Mouse (Mus musculus) liver, postnatal 0 days (tissue): ENCODE results near the gene Cry2. TPM values are rescaled to one million over a fixed set of nuclear protein-coding genes. Genes with fewer than 3 reads are reported as not detected.

ENCODE experiments used
- ATAC-seq: fragments of 200-750 bp; cut with Nextera tagmentation; 2 replicates; pipeline ENCODE4 v1.8.0; 2017; ENCODE audit warnings: mild to moderate bottlenecking, moderate library complexity
- DNase-seq: peaks from one replicate; pipeline ENCODE4 v3.0.0-alpha.2; 2016
- H3K27ac ChIP-seq: fragments of 300-500 bp; sonication (generic); 2 replicates; pipeline ENCODE4 v1.5.1; 2014; ENCODE audit warnings: antibody characterized with exemption, moderate library complexity, mild to moderate bottlenecking, low read depth
- H3K27me3 ChIP-seq: fragments of 300-500 bp; sonication (generic); 2 replicates; pipeline ENCODE4 v1.6.1; 2014; ENCODE audit warnings: low read length, control low read depth, mixed read lengths; ENCODE audit not compliant: insufficient read depth
- H3K36me3 ChIP-seq: fragments of 300-500 bp; sonication (generic); replicated peaks from 2 replicates; pipeline ENCODE4 v1.6.1; 2014; ENCODE audit warnings: mild to moderate bottlenecking, control low read depth, low read length, moderate library complexity, mixed read lengths; ENCODE audit not compliant: insufficient read depth
- H3K4me1 ChIP-seq: fragments of 300-500 bp; sonication (generic); 2 replicates; pipeline ENCODE4 v1.6.1; 2014; ENCODE audit warnings: antibody characterized with exemption, mild to moderate bottlenecking, control low read depth; ENCODE audit not compliant: insufficient read depth
- H3K4me2 ChIP-seq: fragments of 300-500 bp; sonication (generic); 2 replicates; pipeline ENCODE4 v1.6.1; 2014; ENCODE audit warnings: low read depth, mild to moderate bottlenecking, low read length, moderate library complexity, mixed read lengths
- H3K4me3 ChIP-seq: fragments of 300-500 bp; sonication (generic); 2 replicates; pipeline ENCODE4 v1.5.1; 2014; ENCODE audit warnings: low read depth, low read length
- H3K9ac ChIP-seq: fragments of 300-500 bp; sonication (generic); replicated peaks from 2 replicates; pipeline ENCODE4 v1.6.1; 2014; ENCODE audit warnings: mild to moderate bottlenecking, moderate library complexity
- H3K9me3 ChIP-seq: fragments of 300-500 bp; sonication (generic); 2 replicates; pipeline ENCODE4 v1.6.1; 2016; ENCODE audit warnings: mild to moderate bottlenecking, control low read depth, low read length, mixed read lengths
- CTCF ChIP-seq: sonication (generic); IDR thresholded peaks from 2 replicates; pipeline ENCODE4 v1.5.1; 2016; ENCODE audit warnings: antibody characterized with exemption, low read depth
- EP300 ChIP-seq: IDR thresholded peaks from 2 replicates; pipeline ENCODE4 v1.6.1; 2016; ENCODE audit warnings: antibody characterized with exemption, low read depth, mild to moderate bottlenecking
- WGBS: fragments of 180-500 bp; shearing (Covaris S2); extraction: QIAGEN DNeasy Blood & Tissue Kit; methylation state at CpG from one replicate; pipeline ENCODE4 v1.1.7; 2014; ENCODE audit not compliant: insufficient replicate concordance; 5-methylcytosine and 5-hydroxymethylcytosine counted together
- polyA plus RNA-seq: library from polyadenylated mRNA; unstranded; fragments of >200 nt; fragmentation: Nextera tagmentation; extraction: Ambion mirVana; gene quantifications from 2 replicates; pipeline ENCODE4 v1.2.1, GENCODE M21; 2015

The Cry2 gene
- polyA plus RNA-seq, 1 experiment from 2014 or later: 11.9 TPM

GRCm38 (mm10) chr2:92475711-92476110 lies 41.9 kb upstream of the Cry2 start:
- Histone ChIP-seq H3K9me3 (0 out of 2 replicates have a peak, but pooled peaks cover 2% of the 10 kb centered on the region), H3K27ac (no peak overlapping the region), H3K4me3 (no peak overlapping the region), H3K27me3 (no peaks in the 10 kb centered on the region), H3K4me2 (no peak overlapping the region), H3K4me1 (no peaks in the 10 kb centered on the region), H3K9ac (no peak overlapping the region), H3K36me3 (no peaks in the 10 kb centered on the region)
- TF ChIP-seq EP300 (no peak), CTCF (no peak)
- no peak for DNase-seq
- WGBS: 75% methylated on average over 2 of the region's 2 CpGs
- ATAC-seq: no peak

GRCm38 (mm10) chr2:92474920-92475319 lies 41.1 kb upstream of the Cry2 start:
- 66% methylated on average over 3 of the region's 3 CpGs for WGBS
- Histone ChIP-seq H3K9ac (no peak overlapping the region), H3K27ac (no peak overlapping the region), H3K36me3 (no peaks in the 10 kb centered on the region), H3K4me3 (no peak overlapping the region), H3K27me3 (no peaks in the 10 kb centered on the region), H3K4me1 (no peaks in the 10 kb centered on the region), H3K4me2 (no peak overlapping the region), H3K9me3 (0 out of 2 replicates have a peak, but pooled peaks cover 2% of the 10 kb centered on the region)
- no peak for DNase-seq
- ATAC-seq: no peak
- TF ChIP-seq EP300 (no peak), CTCF (no peak)

DNA sequence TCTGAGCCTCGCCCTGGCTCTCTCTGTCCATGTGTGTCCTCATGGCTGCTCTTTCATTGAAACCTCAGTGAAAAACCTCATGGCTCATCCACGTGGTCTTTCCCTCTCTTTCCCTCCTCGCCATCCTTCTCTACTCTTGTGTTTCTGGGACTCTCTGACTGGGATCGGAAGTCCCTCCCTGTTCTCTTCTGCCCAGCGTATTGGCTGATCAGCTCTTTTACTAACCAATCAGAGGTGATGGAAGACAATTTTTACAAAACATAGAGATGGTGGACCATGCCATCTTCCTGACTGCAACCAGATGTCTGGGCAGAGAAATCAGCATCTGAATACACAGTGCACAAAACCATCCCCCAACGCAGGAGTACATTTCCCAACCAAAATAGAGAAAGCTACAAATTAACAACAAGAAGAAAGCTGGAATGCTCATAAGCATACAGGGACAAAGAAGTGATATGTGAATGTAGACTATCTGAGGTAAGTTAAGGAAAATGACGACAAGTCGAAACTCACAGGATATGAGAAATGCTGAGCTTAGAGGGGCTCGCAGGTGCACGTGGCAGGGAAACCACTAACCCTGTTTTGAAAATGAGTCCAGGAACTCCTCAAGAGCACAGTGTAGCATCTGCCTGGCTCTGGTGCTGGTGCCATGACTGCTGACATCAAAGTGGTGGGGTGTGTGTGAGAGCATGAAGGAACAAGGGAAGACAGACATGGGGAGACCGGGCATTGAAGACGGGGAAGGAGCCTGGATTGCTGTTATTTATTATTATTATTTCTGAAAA lies 38.2 kb upstream of the Cry2 start:
- H3K4me2 ChIP-seq: no peak overlapping the region
- H3K4me3 ChIP-seq: no peak overlapping the region
- H3K9me3 ChIP-seq: 0 out of 2 replicates have a peak, but pooled peaks cover 2% of the 10 kb centered on the region
- TF ChIP-seq EP300 (no peak), CTCF (no peak)
- no peak overlapping the region for H3K27ac ChIP-seq
- no peak overlapping the region for H3K9ac ChIP-seq
- H3K4me1 ChIP-seq: no peaks in the 10 kb centered on the region
- no peaks in the 10 kb centered on the region for H3K27me3 ChIP-seq
- DNase-seq (no peak), ATAC-seq (no peak)
- WGBS: 75% methylated on average over 12 of the region's 12 CpGs
- no peaks in the 10 kb centered on the region for H3K36me3 ChIP-seq

- H3K4me1 ChIP-seq: peaks cover 11% of the 10 kb centered on the region
- H3K9ac ChIP-seq: no peak overlapping the region
- TF ChIP-seq CTCF (no peak), EP300 (no peak)
- DNase-seq (no peak), ATAC-seq (peak; percentile 35; the same call in 1 of the 2 replicates)
- H3K36me3 ChIP-seq: no peaks in the 10 kb centered on the region
- H3K27me3 ChIP-seq: no peaks in the 10 kb centered on the region
- WGBS: 53% methylated on average over 3 of the region's 3 CpGs
- H3K4me3 ChIP-seq: no peak overlapping the region
- no peaks in the 10 kb centered on the region for H3K9me3 ChIP-seq
- no peak overlapping the region for H3K4me2 ChIP-seq
- no peak overlapping the region for H3K27ac ChIP-seq
These were observed 30.8 kb upstream of the Cry2 start for GRCm38 (mm10) chr2:92464690-92465089.

DNA sequence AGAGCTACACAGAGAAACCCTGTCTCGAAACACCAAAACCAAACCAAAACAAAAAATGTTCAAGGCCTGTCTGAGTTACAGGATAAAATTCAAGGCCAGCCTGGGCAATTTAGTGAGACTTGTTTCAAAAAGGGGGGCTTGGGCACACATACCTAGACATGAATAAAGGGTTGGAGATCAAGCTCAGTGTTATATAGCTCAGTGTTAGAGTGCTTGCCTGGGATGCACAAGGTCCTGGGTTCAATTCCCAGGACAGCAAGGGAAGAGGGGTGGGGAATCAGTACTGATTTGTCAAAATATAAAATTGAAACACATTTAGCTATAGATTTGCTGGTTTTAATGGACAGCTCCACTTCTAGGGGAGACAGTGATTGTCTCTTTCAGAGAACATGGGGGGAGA lies 27.4 kb upstream of the Cry2 start:
- no peaks in the 10 kb centered on the region for H3K36me3 ChIP-seq
- WGBS: 74% methylated on average over 1 of the region's 1 CpGs
- no peak for TF ChIP-seq CTCF
- TF ChIP-seq EP300: no peak
- no peak overlapping the region for H3K27ac ChIP-seq
- no peak for ATAC-seq
- H3K4me3 ChIP-seq: no peak overlapping the region
- H3K4me1 ChIP-seq: peaks cover 39% of the 10 kb centered on the region
- H3K9ac ChIP-seq: no peak overlapping the region
- no peaks in the 10 kb centered on the region for H3K27me3 ChIP-seq
- no peak for DNase-seq
- no peaks in the 10 kb centered on the region for H3K9me3 ChIP-seq
- no peak overlapping the region for H3K4me2 ChIP-seq

GRCm38 (mm10) chr2:92459921-92460707 lies 26.3 kb upstream of the Cry2 start, which contains the start of gene Slc35c1:
Gene Slc35c1 (minus strand): TSS chr2:92460538.
- WGBS: 3% methylated on average over 34 of the region's 34 CpGs

More at GRCm38 (mm10) chr2:92459921-92460707, 26.3 kb upstream of the Cry2 start, which contains the start of gene Slc35c1:
- ATAC-seq (no peak), DNase-seq (peak; percentile 66)
- Histone ChIP-seq H3K27me3 (no peaks in the 10 kb centered on the region), H3K9ac (peak within 1 kb of the TSS; percentile 75), H3K27ac (peak within 1 kb of the TSS; percentile 77), H3K9me3 (no peaks in the 10 kb centered on the region), H3K36me3 (no peaks in the 10 kb centered on the region; the same call in 1 of the 2 replicates), H3K4me3 (peak within 1 kb of the TSS; percentile 80), H3K4me1 (peaks cover 49% of the 10 kb centered on the region), H3K4me2 (peak within 1 kb of the TSS; percentile 87)
- TF ChIP-seq CTCF: no peak
- TF ChIP-seq EP300: no peak
